Mouse (Mus musculus) embryonic fibroblast, embryonic 13.5 days (primary cell): ENCODE results near the gene Gria1.

Experiments used
- CTCF ChIP-seq: IDR thresholded peaks from 2 replicates; pipeline ENCODE4 v1.5.1; 2011; ENCODE audit warnings: mild to moderate bottlenecking, control low read depth, low read length, moderate library complexity, borderline replicate concordance; ENCODE audit not compliant: insufficient read depth
- POLR2A ChIP-seq: IDR thresholded peaks from 2 replicates; pipeline ENCODE4 v1.6.1; 2011; ENCODE audit warnings: low read depth, mild to moderate bottlenecking, control low read depth, low read length, moderate library complexity

- TF ChIP-seq CTCF (no peak), POLR2A (no peak)
Observed at GRCm38 (mm10) chr11:56961751-56962150, 49.4 kb upstream of the Gria1 start.
